Mouse (Mus musculus) cerebellum, adult 2 months (tissue): ENCODE measurements around the gene Drc1. TPM values are rescaled to one million over a fixed set of nuclear protein-coding genes. Genes with fewer than 3 reads are reported as not detected.

Experiments used
- DNase-seq, 2 experiments: peaks; one replicate each; pipeline ENCODE4 v3.0.0; 2021
- H3K27ac ChIP-seq: fragments of 200-500 bp; 2 replicates; pipeline ENCODE4 v1.5.1; 2012; ENCODE audit warnings: low read length, control low read depth, inconsistent platforms; ENCODE audit not compliant: insufficient read depth
- H3K27me3 ChIP-seq: fragments of 200-500 bp; 2 replicates; pipeline ENCODE4 v1.6.1; 2012; ENCODE audit warnings: inconsistent platforms, mild to moderate bottlenecking, low read length, moderate library complexity; ENCODE audit not compliant: control insufficient read depth, insufficient read depth
- H3K4me1 ChIP-seq: fragments of 200-500 bp; 2 replicates; pipeline ENCODE4 v1.6.1; 2011; ENCODE audit warnings: low read length; ENCODE audit not compliant: control insufficient read depth, insufficient read depth
- H3K4me3 ChIP-seq: fragments of 200-500 bp; replicated peaks from 2 replicates; pipeline ENCODE3; 2011; ENCODE audit warnings: mild to moderate bottlenecking, low read depth, low read length, control low read depth; ENCODE audit not compliant: insufficient read depth
- CTCF ChIP-seq: fragments of 200-500 bp; IDR thresholded peaks from 2 replicates; pipeline ENCODE4 v1.5.1; 2011; ENCODE audit warnings: low read depth, mild to moderate bottlenecking, control low read depth, low read length, moderate library complexity, borderline replicate concordance; ENCODE audit not compliant: insufficient read depth
- POLR2A ChIP-seq: fragments of 200-500 bp; IDR thresholded peaks from 2 replicates; pipeline ENCODE4 v1.6.1; 2011; ENCODE audit warnings: low read length, control low read depth, borderline replicate concordance; ENCODE audit not compliant: insufficient read depth
- WGBS: fragments of 180-500 bp; shearing (Covaris S2); methylation state at CpG from one replicate; pipeline ENCODE4 v1.1.7; 2018; 5-methylcytosine and 5-hydroxymethylcytosine counted together
- polyA plus RNA-seq: library from polyadenylated mRNA; depleted of rRNA; stranded (reverse); fragments of >200 nt; gene quantifications from 2 replicates; pipeline ENCODE4 v1.2.3, GENCODE M21; 2012

Gene Drc1
- polyA plus RNA-seq, 1 experiment = 2.5 TPM

GRCm38 (mm10) chr5:30340815-30341214 lies 59.6 kb downstream of the Drc1 start:
- DNase-seq = peak; percentile 80 to 91
- TF ChIP-seq CTCF = no peak
- no peak for TF ChIP-seq POLR2A

DNA sequence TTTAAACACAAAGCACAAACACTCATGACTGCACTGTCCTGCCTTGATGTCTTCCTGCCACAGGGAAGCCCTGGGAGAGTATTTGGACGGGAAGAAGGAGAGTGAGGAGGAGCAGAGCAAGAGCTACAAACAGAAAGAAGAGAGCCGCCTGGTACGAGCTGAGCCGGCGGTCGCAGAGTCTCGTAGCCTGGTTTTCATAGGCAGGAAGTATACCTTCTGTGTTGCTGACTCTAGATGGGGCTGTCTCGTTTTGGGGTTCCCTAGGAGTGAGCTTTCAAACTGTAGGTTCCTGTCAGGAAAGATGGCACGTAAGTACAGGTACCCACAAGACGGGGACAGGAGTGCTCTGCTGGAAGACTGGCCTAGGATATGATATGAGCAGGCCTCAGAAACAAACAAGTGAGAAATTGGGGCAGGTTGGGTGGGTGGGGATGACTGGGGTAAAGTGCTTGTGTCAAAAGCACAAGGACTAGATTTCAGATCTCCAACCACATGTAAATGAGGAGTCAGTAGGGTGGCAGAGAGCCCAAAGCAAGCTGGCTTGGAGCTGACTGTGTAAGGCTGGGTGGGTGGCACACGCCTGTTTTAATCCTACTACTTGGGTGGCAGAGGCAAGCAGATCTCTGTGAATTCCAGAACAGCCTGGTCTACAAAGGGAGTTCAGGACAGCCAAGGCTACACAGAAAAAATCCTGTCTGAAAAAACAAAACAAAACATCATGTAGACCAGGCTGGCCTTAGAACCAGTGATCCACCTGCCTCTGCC lies 60.6 kb downstream of the Drc1 start:
- whole genome bisulfite sequencing = 73% methylated on average over 11 of the region's 11 CpGs
- Histone ChIP-seq H3K4me1 (peaks cover 19% of the 10 kb centered on the region), H3K27ac (no peak overlapping the region), H3K27me3 (no peaks in the 10 kb centered on the region), H3K4me3 (no peak overlapping the region)
- DNase-seq = peak in 1 of 2 experiments; percentile 23
- TF ChIP-seq CTCF = no peak

More at GRCm38 (mm10) chr5:30340815-30341214, 59.6 kb downstream of the Drc1 start:
- no peak overlapping the region for H3K4me3 ChIP-seq
- H3K4me1 ChIP-seq = peaks cover 19% of the 10 kb centered on the region
- WGBS = 10% methylated on average over 5 of the region's 5 CpGs
- no peaks in the 10 kb centered on the region for H3K27me3 ChIP-seq
- peak overlapping the region; percentile 49 for H3K27ac ChIP-seq

DNA sequence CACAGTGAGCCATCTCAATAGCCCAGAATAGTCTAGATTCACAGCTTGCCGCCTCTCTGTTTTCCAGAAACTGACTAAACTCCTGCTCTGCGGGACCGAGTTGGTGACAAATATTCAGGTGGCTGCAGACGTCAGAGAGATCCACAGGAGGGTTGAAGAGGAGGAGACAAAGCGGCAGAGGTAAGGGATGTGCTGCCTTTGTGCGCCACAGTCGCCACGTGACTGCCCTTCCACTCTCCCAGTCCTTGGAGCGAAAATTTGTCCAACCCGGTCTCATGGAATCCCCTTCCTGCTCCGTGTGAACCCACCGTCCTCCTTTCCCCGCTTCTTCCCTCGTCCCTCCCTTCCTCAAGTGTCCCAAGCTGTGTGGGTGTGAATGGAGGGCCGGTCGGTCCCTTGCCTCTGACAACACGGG lies 61.4 kb downstream of the Drc1 start:
- peaks cover 19% of the 10 kb centered on the region for H3K4me1 ChIP-seq
- no peak overlapping the region for H3K27ac ChIP-seq
- peak overlapping the region; percentile 5 for H3K4me3 ChIP-seq
- DNase-seq = peak; percentile 62 to 77
- 11% methylated on average over 17 of the region's 17 CpGs for WGBS
- no peaks in the 10 kb centered on the region for H3K27me3 ChIP-seq
- no peak for TF ChIP-seq CTCF
- no peak for TF ChIP-seq POLR2A

GRCm38 (mm10) chr5:30343107-30343506 lies 61.9 kb downstream of the Drc1 start:
- H3K27ac ChIP-seq = no peak overlapping the region
- DNase-seq = peak; percentile 77 to 81
- peak overlapping the region; percentile 17 for H3K4me3 ChIP-seq
- TF ChIP-seq POLR2A = no peak
- peak; percentile 99 for TF ChIP-seq CTCF
- H3K4me1 ChIP-seq = peaks cover 19% of the 10 kb centered on the region
- WGBS = 2% methylated on average over 9 of the region's 9 CpGs
- H3K27me3 ChIP-seq = no peaks in the 10 kb centered on the region

DNA sequence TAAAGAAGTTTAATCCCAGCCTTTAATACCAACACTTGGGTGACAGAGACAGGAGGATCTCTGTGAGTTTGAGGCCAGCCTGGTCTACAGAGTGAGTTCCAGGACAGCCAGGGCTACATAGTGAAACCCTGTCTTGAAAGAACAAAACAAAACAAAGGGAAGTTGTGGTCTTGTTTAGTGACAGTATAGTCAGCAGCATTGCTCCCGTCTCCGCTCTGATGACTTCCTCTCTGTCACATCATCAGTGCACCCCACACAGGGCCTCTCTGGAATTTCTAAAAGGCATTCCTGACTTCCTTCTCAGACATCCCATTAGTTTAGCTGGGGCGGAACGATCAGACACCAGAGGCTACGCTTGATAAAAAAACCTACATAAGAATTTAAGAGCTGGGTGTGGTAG lies 62.7 kb downstream of the Drc1 start:
- Histone ChIP-seq H3K27ac (no peak overlapping the region), H3K4me1 (peaks cover 19% of the 10 kb centered on the region), H3K4me3 (no peak overlapping the region), H3K27me3 (no peaks in the 10 kb centered on the region)
- WGBS = 77% methylated on average over 5 of the region's 5 CpGs
- no peak for DNase-seq
- TF ChIP-seq CTCF (no peak), POLR2A (no peak)

DNA sequence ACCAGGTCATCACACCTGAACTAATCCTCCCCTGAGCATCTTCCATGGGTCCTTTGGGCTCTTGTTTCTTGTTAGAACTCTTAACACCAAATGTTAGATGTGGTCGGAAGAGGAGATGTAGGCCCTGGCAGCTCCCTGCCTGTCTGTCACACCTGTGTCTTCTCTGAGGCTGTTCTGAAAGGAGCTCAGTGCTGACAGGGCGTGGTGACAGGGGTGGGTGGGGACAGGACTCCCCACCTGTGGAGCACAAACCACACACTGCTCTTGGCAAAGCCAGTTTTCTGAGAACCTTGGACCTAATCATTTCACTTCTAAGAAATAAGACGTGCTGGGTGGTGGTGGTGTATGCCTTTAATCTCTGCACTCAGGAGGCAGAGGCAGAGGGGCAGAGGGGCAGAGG lies 72.4 kb downstream of the Drc1 start:
- WGBS = 88% methylated on average over 3 of the region's 3 CpGs
- DNase-seq = no peak

DNA sequence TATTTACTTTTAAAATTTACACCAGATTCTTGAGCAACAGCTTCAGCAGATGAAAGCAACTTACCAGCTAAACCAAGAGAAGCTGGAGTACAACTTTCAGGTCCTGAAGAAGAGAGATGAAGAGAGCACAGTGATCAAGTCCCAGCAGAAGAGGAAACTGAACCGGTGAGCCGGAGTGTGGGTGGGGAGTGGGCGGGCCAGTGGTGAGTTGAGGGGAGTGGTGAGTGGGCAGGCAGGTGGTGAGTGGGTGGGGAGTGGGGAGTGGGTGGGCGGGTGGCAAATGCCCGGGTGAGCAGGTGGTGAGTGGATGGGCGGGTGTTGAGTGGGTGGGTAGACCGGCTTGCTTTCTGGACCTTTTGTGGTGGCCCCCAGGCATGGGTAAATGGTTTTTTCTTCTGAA lies 73.9 kb downstream of the Drc1 start:
- Histone ChIP-seq H3K27me3 (no peaks in the 10 kb centered on the region), H3K27ac (no peak overlapping the region), H3K4me1 (0 out of 2 replicates have a peak, but pooled peaks cover 2% of the 10 kb centered on the region), H3K4me3 (no peak overlapping the region)
- TF ChIP-seq CTCF (no peak), POLR2A (no peak)
- WGBS = 75% methylated on average over 7 of the region's 7 CpGs
- DNase-seq = no peak

More for the DNA sequence above, 72.4 kb downstream of the Drc1 start:
- H3K27me3 ChIP-seq = no peaks in the 10 kb centered on the region
- TF ChIP-seq POLR2A (no peak), CTCF (no peak)
- 0 out of 2 replicates have a peak, but pooled peaks cover 2% of the 10 kb centered on the region for H3K4me1 ChIP-seq
- no peak overlapping the region for H3K27ac ChIP-seq
- H3K4me3 ChIP-seq = no peak overlapping the region

GRCm38 (mm10) chr5:30355559-30356159 lies 74.5 kb downstream of the Drc1 start:
- no peaks in the 10 kb centered on the region for H3K27me3 ChIP-seq
- TF ChIP-seq CTCF (no peak), POLR2A (no peak)
- H3K27ac ChIP-seq = no peak overlapping the region
- no peak overlapping the region for H3K4me3 ChIP-seq
- H3K4me1 ChIP-seq = 0 out of 2 replicates have a peak, but pooled peaks cover 2% of the 10 kb centered on the region
- no peak for DNase-seq
- WGBS = 83% methylated on average over 14 of the region's 14 CpGs
